Mouse (Mus musculus) left cerebral cortex, postnatal 14 days (tissue): ENCODE measurements around the gene 4921507P07Rik. TPM values are rescaled to one million over a fixed set of nuclear protein-coding genes. Genes with fewer than 3 reads are reported as not detected.

Experiments used
- DNase-seq, 2 experiments: peaks; one replicate each; pipeline ENCODE4 v3.0.0; 2021 to 2022; ENCODE audit warnings: low spot score in 2 of 2, mixed read lengths in 1 of 2
- intact Hi-C: fragments of 180-260 bp; cut with DNase I; formaldehyde crosslinking; loops from one replicate; pipeline ENCODE4 v1.15.1; 2025
- microRNA-seq, 2 experiments: library from miRNA; unstranded; fragments of <30 nt; microRNA quantifications; one replicate each; pipeline ENCODE4 v1.2.0; 2022
- total RNA-seq, 2 experiments: library from RNA; stranded (reverse); gene quantifications; 2 replicates each; pipeline ENCODE4 v1.2.3; 2021

4921507P07Rik gene
- total RNA-seq, 2 experiments from 2014 or later: 0.59 to 0.62 TPM

DNA sequence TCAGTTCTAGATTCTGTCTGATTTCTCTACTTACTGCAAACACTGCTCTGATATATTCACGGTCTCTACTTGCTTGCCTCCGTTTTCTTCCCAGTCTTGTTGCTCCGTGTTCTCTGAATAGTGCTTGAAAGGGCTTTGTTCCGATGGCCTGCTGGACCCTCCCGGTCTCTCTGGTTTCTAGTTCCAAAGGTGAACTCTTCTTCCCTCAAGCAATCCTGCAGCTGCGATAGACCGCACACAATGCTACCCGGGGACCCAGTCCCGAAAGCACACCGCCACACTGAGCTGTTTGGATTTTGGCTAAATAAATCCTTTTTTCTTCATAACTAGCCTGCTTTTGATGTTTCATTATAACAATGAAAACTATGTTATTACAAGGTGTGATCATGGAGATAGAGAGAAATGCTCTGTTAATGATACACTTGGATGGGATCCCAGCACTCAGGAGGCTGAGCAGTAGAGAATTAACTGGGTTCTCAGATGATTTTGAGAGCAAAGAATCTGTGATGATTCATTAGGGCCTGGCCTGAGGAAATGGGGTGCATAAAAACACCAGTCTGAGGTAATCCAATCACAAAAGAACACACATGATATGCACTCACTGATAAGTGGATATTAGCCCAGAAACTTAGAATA is 72.1 kb downstream of the 4921507P07Rik start:
- intact Hi-C loops: no loop called here
- DNase-seq: no peak

Small RNA genes within 50 kb of the gene (microRNA-seq; reads per million reads assigned to microRNA genes)
- gene Mir6371: 0 reads per million in 2 experiments

Other genes starting within 250 kb of the 4921507P07Rik start
- 10 to 100 TPM; 29.3 to 37.6 TPM for gene Osbpl3, start 140.4 kb downstream of the 4921507P07Rik start, total RNA-seq
- gene Cycs, start 30.1 kb downstream of the 4921507P07Rik start, total RNA-seq: 10 to 100 TPM; 49.1 to 49.6 TPM
- gene Npvf, start 57.8 kb upstream of the 4921507P07Rik start, total RNA-seq: not detected